In the genomic region with DNA sequence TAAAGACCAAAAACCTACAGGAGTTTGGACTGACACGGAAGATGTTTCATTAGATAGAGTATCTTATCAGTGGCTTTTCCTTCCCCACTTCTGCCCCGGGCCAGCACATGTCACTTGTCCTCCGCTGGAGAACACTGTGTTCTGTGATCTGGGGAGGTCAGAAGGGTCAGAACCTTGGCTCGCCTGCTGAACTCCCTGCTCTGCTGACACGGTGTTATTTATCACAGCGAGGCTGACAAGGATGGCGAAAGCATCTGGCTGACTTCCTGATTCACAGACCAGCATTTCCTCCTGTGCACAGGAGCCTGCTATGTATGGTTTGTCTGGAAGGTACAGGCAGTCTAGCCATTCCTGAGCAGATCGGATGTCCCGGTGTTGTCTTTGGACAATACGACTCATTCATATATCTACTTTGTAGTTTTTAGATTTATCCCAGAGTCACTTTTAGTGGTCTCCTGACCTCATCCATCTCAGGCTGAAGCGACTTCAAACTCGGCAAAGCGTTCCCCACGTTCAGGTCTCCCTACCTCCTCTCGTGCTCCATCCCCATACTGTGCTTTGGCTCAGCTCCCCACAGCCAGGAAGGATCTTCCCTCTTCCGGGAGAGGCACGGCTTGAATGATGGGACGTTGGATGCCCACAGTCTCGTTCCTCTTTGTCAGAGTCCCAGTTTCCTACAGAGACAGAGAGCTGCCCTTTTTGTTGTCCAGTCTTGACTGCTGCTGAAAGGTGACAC, we compare ENCODE assay signal across 9 mouse cellular contexts.
A peak's percentile ranks its signal among the peaks of the same experiment; 100 is the strongest.
DNase-seq lines count a peak whose midpoint lies in the region; TF ChIP-seq lines count a peak whose summit lies in the region.
"Had no signal": no experiment of that assay in that cellular context is flagged by ENCODE, and none has a peak within 500 bp of the region (broad histone marks: within the 10 kb centered on the region; RNA-seq: fewer than 3 reads in every experiment).

No protein-coding gene starts in this region.

- no peak overlapping the region for H3K4me3 ChIP-seq in kidney, adult 2 months (ENCODE audit: insufficient read depth, low read depth, low read length)
- H3K4me3 ChIP-seq: limb, embryonic 13.5 days had no signal

- peak overlapping the region; percentile 69 for H3K27ac ChIP-seq in kidney, adult 2 months (ENCODE audit: insufficient read depth, low read depth, low read length)
- H3K27ac ChIP-seq: limb, embryonic 13.5 days had no signal

- no peak for TF ChIP-seq POLR2A in kidney, adult 2 months (IDR thresholded peaks at IDR 0.05; ENCODE audit: low read depth, low read length)

- peaks cover 3% of the 10 kb centered on the region; the same call in 1 of the 2 replicates for H3K4me1 ChIP-seq in kidney, adult 2 months (ENCODE audit: control insufficient read depth, insufficient read depth, low read length)

- no peaks in the 10 kb centered on the region for H3K36me3 ChIP-seq in kidney, adult 2 months (ENCODE audit: control insufficient read depth, insufficient read depth, low read length)
- H3K36me3 ChIP-seq: limb, embryonic 13.5 days had no signal

- 11% methylated on average over 19 of the region's 19 CpGs for WGBS in kidney, adult 2 months

- peak; percentile 39 to 47 for DNase-seq in right cerebral cortex, postnatal 10 days (ENCODE audit: low spot score in 2 of 2)
- DNase-seq in right cerebral cortex, postnatal 36 days (ENCODE audit: low spot score in 2 of 2) = no peak
- peak; percentile 36 to 54 for DNase-seq in gastrocnemius, postnatal 36 days
- peak; percentile 93 for DNase-seq in kidney, adult 2 months
- DNase-seq in lung, postnatal 25 days (ENCODE audit: low spot score) = peak; percentile 68
- DNase-seq in cerebellum, postnatal 14 days = no peak
- no peak for DNase-seq in Muller cell, postnatal 12 days (ENCODE audit: inconsistent ontology term)
- DNase-seq in right cerebral cortex, adult 18-20 months = no peak

- no peaks in the 10 kb centered on the region for H3K27me3 ChIP-seq in kidney, adult 2 months (replicated peaks; ENCODE audit: control insufficient read depth, insufficient read depth, low read length)
- H3K27me3 ChIP-seq: limb, embryonic 13.5 days had no signal

- intact Hi-C loops in gastrocnemius, postnatal 36 days (cut with DNase I) = loop anchor here (5.0 kb wide), 1 partner anchor 65 kb away; a partner anchor contains a TSS

- no peak for TF ChIP-seq CTCF in kidney, adult 2 months (conservative IDR thresholded peaks at IDR 0.05; ENCODE audit: insufficient read depth, insufficient read length, low read depth, low read length)

Comparison
In these comparisons a context has a peak if more than half of its experiments do, and no peak if none do; other contexts are left out.
1. DNase-seq: peak in right cerebral cortex, postnatal 10 days (2 of 2), gastrocnemius, postnatal 36 days (2 of 2), kidney, adult 2 months (single experiment) and lung, postnatal 25 days (single experiment); none in right cerebral cortex, postnatal 36 days (0 of 2), cerebellum, postnatal 14 days (0 of 2), Muller cell, postnatal 12 days (single experiment) and right cerebral cortex, adult 18-20 months (single experiment).